Mouse (Mus musculus) myocyte (in vitro differentiated cells): ENCODE data around the gene Jdp2. TPM values are rescaled to one million over a fixed set of nuclear protein-coding genes. Genes with fewer than 3 reads are reported as not detected.
"Not testable (repeated sequence)": the region's sequence is repeated elsewhere in the genome, so short reads cannot be mapped to it uniquely, and the experiment has no call there.

ENCODE experiments used
- H3K27me3 ChIP-seq: one replicate; pipeline ENCODE4 v1.6.1; 2011; ENCODE audit not compliant: control insufficient read depth, insufficient read depth, insufficient read length
- H3K36me3 ChIP-seq: one replicate; pipeline ENCODE4 v1.6.1; 2011; ENCODE audit not compliant: control insufficient read depth, insufficient read depth
- H3K4me2 ChIP-seq: one replicate; pipeline ENCODE4 v1.6.1; 2011; ENCODE audit warnings: low read depth, control low read depth
- H3K4me3 ChIP-seq: one replicate; pipeline ENCODE4 v1.5.1; 2011; ENCODE audit warnings: mild to moderate bottlenecking, control low read depth, moderate library complexity
- H3K79me2 ChIP-seq: one replicate; pipeline ENCODE4 v1.6.1; 2011; ENCODE audit not compliant: control insufficient read depth, insufficient read depth
- H3ac ChIP-seq: one replicate; pipeline ENCODE4 v1.6.1; 2011; ENCODE audit not compliant: control insufficient read depth, insufficient read length
- CEBPB ChIP-seq: IDR thresholded peaks from 2 replicates; pipeline ENCODE4 v1.6.1; 2011; ENCODE audit warnings: mild to moderate bottlenecking, moderate library complexity; ENCODE audit not compliant: poor library complexity, insufficient read depth, severe bottlenecking
- E2F4 ChIP-seq: IDR thresholded peaks from one replicate; pipeline ENCODE4 v1.6.1; 2011; ENCODE audit warnings: mild to moderate bottlenecking, control low read depth, moderate library complexity; ENCODE audit not compliant: insufficient read depth
- MAX ChIP-seq: IDR thresholded peaks from one replicate; pipeline ENCODE4 v1.6.1; 2011; ENCODE audit warnings: low read depth, mild to moderate bottlenecking, control low read depth
- MYOD1 ChIP-seq, 3 experiments: IDR thresholded peaks; one replicate each; pipeline ENCODE4 v1.6.1; 2011; ENCODE audit warnings: control low read depth in 2 of 3, low read depth in 2 of 3, mild to moderate bottlenecking in 2 of 3, moderate library complexity in 1 of 3; ENCODE audit not compliant: insufficient read length in 2 of 3, control insufficient read depth in 1 of 3
- MYOG ChIP-seq, 3 experiments: IDR thresholded peaks; one replicate each; pipeline ENCODE4 v1.6.1; 2011; ENCODE audit warnings: control low read depth in 2 of 3, low read depth in 2 of 3, mild to moderate bottlenecking in 2 of 3; ENCODE audit not compliant: insufficient read length in 2 of 3, control insufficient read depth in 1 of 3, insufficient read depth in 1 of 3
- POLR2A ChIP-seq: IDR thresholded peaks from one replicate; pipeline ENCODE4 v1.6.1; 2011; ENCODE audit warnings: low read depth, mild to moderate bottlenecking, control low read depth, moderate library complexity; ENCODE audit not compliant: insufficient read length
- POLR2AphosphoS2 ChIP-seq: IDR thresholded peaks from one replicate; pipeline ENCODE4 v1.6.1; 2011; ENCODE audit warnings: low read depth, control low read depth; ENCODE audit not compliant: insufficient read length
- REST ChIP-seq: IDR thresholded peaks from one replicate; pipeline ENCODE4 v1.6.1; 2011; ENCODE audit warnings: mild to moderate bottlenecking, control low read depth, moderate library complexity; ENCODE audit not compliant: insufficient read depth, insufficient read length
- SRF ChIP-seq: IDR thresholded peaks from one replicate; pipeline ENCODE4 v1.6.1; 2011; ENCODE audit warnings: low read depth; ENCODE audit not compliant: control insufficient read depth, insufficient read length
- TCF12 ChIP-seq: IDR thresholded peaks from one replicate; pipeline ENCODE4 v1.6.1; 2011; ENCODE audit warnings: mild to moderate bottlenecking, control low read depth; ENCODE audit not compliant: poor library complexity, insufficient read depth, severe bottlenecking
- TCF3 ChIP-seq: IDR thresholded peaks from one replicate; pipeline ENCODE4 v1.6.1; 2011; ENCODE audit warnings: low read depth, control low read depth; ENCODE audit not compliant: insufficient read length
- USF1 ChIP-seq: IDR thresholded peaks from one replicate; pipeline ENCODE4 v1.6.1; 2011; ENCODE audit warnings: low read depth, mild to moderate bottlenecking, control low read depth, moderate library complexity
- polyA plus RNA-seq: library from polyadenylated mRNA; unstranded; fragments of >200 nt; fragmentation: generic; extraction: Trizol; gene quantifications from one replicate; pipeline ENCODE4 v1.2.1, GENCODE M21; 2012; ENCODE audit warnings: missing spikeins

Gene Jdp2
- polyA plus RNA-seq, 1 experiment = 72.9 TPM

DNA sequence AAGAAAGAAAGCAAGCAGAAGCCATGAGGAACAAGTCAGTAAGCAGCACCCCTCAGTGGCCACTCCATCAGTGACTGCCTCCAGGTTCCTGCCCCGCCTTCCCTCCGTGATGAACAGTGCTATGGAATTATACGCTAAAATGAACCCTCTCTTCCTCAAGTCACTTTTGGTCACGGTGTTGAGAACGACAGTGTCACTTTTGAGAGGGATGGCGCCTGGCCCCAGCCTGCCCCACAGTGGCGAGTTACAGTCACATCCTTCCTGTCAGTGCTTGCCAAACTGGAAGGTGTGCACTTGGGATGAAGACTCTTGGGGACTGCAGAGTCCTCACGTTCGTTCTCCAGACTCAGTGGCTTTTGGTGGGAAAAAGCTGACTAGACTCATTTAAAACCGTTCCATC is 48.5 kb downstream of the Jdp2 start:
- no peak overlapping the region for H3K4me3 ChIP-seq
- no peaks in the 10 kb centered on the region for H3K27me3 ChIP-seq
- H3K79me2 ChIP-seq = no peaks in the 10 kb centered on the region
- H3K36me3 ChIP-seq = peaks cover 18% of the 10 kb centered on the region
- no peak overlapping the region for H3ac ChIP-seq
- no peak overlapping the region for H3K4me2 ChIP-seq
- TF ChIP-seq TCF12 = no peak
- no peak for TF ChIP-seq USF1
- TF ChIP-seq POLR2AphosphoS2 = peak; percentile 62
- no peak for TF ChIP-seq TCF3
- no peak for TF ChIP-seq REST

DNA sequence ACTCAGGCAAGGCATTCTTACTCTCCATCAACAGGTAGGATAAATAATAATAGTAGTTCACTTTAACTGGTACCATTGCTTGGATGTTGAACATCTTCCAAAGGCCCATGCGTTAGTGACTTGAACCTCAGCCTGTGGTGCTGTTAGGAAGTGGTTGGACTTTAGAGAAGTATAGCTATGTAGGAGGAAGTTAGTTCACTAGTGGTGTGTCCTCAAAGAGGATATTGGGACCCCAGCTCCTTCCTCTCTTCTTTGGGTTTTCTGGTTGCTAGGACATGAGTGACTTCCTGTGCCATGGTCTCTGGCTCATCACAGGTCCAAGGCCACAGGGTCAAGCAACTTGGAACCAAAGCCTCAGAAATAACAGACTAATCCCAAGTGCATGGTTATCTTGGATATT is 49.1 kb downstream of the Jdp2 start:
- Histone ChIP-seq H3K27me3 (no peaks in the 10 kb centered on the region), H3K4me3 (no peak overlapping the region), H3K36me3 (peaks cover 13% of the 10 kb centered on the region), H3ac (no peak overlapping the region), H3K4me2 (no peak overlapping the region), H3K79me2 (no peaks in the 10 kb centered on the region)
- TF ChIP-seq POLR2AphosphoS2 (no peak), SRF (no peak), CEBPB (no peak), E2F4 (no peak), USF1 (no peak), MYOD1 (IDR thresholded peaks at IDR 0.05; ENCODE audit: control insufficient read depth in 1 of 3, insufficient read length in 2 of 3, low read depth in 2 of 3) (no peak), MAX (no peak), MYOG (IDR thresholded peaks at IDR 0.05; ENCODE audit: control insufficient read depth in 1 of 3, insufficient read depth in 1 of 3, insufficient read length in 2 of 3, low read depth in 2 of 3) (no peak), POLR2A (no peak)

DNA sequence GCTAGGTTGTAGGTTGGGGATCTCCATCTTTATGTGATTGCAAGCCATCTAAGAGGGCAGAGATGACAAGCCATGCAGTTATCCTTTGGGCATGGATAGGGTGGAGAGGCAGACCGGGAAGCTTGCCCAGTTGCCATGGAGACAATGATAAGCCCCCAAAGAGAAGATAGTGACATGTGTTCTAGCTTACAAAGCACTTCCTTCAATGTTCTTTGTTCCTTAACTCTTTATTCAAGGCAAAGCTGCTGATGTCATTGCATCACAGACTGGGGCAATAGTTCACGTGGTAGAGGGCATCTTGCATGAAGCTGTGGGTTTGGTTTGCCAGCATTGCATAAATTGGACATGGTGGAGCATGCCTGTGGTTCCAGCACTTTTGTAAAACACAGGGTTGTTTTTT is 60.5 kb downstream of the Jdp2 start:
- Histone ChIP-seq H3K36me3 (no peaks in the 10 kb centered on the region), H3K4me3 (no peak overlapping the region), H3K27me3 (no peaks in the 10 kb centered on the region), H3K4me2 (no peak overlapping the region), H3K79me2 (no peaks in the 10 kb centered on the region), H3ac (no peak overlapping the region)
- TF ChIP-seq SRF (no peak), CEBPB (0 out of 2 replicates have a peak, but pooled peaks have one; percentile 51)

DNA sequence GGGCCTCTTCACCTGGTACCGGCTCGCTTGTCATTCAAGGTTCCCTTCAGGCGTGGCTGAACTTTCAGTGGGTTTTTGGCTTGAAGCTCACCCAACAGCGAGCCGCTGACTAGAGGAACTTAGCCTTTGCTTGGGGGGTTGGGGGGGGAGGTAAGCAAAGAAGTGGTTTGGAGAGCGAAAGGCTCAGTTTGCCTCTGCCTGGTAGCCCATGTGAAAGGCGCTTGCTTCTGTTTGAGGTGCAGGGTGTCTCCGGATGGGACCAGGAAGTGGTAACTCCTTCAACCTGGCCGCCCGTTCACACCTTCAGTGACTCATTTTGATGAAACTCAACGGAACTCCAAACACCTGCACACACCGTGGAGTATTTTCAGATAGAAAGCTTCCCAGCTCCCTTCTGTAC is 62.0 kb downstream of the Jdp2 start:
- no peaks in the 10 kb centered on the region for H3K79me2 ChIP-seq
- no peak overlapping the region for H3ac ChIP-seq
- no peaks in the 10 kb centered on the region for H3K36me3 ChIP-seq
- H3K4me3 ChIP-seq = no peak overlapping the region
- H3K4me2 ChIP-seq = no peak overlapping the region
- no peaks in the 10 kb centered on the region for H3K27me3 ChIP-seq
- TF ChIP-seq MYOG (IDR thresholded peaks at IDR 0.05; ENCODE audit: control insufficient read depth in 1 of 3, insufficient read depth in 1 of 3, insufficient read length in 2 of 3, low read depth in 2 of 3) (no peak), REST (no peak), SRF (no peak), USF1 (no peak), POLR2A (no peak), MYOD1 (IDR thresholded peaks at IDR 0.05; ENCODE audit: control insufficient read depth in 1 of 3, insufficient read length in 2 of 3, low read depth in 2 of 3) (no peak), POLR2AphosphoS2 (no peak), CEBPB (no peak), MAX (no peak), TCF3 (no peak), E2F4 (no peak), TCF12 (no peak)

DNA sequence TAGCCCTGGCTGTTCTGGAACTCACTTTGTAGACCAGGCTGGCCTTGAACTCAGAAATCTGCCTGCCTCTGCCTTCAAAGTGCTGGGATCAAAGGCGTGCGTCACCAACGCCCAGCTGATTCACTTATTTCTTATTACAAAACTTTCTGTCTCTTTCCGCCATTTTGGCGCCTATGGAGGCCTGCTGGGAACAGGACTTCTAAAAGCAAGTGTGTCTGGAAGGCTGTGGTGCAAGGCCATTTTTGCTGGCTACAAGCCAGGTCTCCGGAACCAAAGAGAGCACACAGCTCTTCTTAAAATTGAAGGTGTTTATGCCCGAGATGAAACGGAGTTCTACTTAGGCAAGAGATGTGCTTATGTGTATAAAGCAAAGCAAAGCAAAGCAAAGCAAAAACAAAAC is 63.4 kb downstream of the Jdp2 start:
- not testable (repeated sequence) for H3K36me3 ChIP-seq

DNA sequence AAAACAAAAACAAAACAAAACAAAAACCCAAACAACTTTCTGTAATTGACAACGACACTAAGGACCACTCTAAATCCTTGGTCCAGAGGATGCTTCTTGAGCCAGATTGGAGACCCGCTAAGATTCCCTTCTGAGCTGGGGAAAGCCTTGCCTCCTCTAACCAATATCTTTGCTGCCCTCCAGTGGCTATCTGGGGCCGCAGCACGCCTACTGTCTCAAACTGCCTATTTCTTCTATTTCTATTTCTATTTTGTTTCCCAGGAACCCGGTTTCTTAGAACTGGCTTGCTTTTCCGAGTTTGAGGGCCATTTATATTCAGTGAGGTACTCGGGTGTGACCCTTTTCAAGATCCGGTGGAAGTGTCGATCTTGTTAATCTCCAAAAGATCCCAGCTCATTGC is 64.1 kb downstream of the Jdp2 start:
- Histone ChIP-seq H3K4me2 (peak overlapping the region; percentile 55), H3K27me3 (peaks cover 3% of the 10 kb centered on the region), H3K36me3 (no peaks in the 10 kb centered on the region), H3K79me2 (no peaks in the 10 kb centered on the region), H3K4me3 (no peak overlapping the region), H3ac (no peak overlapping the region)
- TF ChIP-seq SRF (no peak), MAX (no peak), MYOG (IDR thresholded peaks at IDR 0.05; ENCODE audit: control insufficient read depth in 1 of 3, insufficient read depth in 1 of 3, insufficient read length in 2 of 3, low read depth in 2 of 3) (no peak), MYOD1 (IDR thresholded peaks at IDR 0.05; ENCODE audit: control insufficient read depth in 1 of 3, insufficient read length in 2 of 3, low read depth in 2 of 3) (no peak), TCF12 (no peak), USF1 (no peak), POLR2AphosphoS2 (no peak), REST (no peak), CEBPB (no peak), POLR2A (no peak), E2F4 (no peak), TCF3 (no peak)

More for the DNA sequence above, 63.4 kb downstream of the Jdp2 start:
- not testable (repeated sequence) for H3K79me2 ChIP-seq, H3K4me3 ChIP-seq, H3K27me3 ChIP-seq, H3K4me2 ChIP-seq, H3ac ChIP-seq
